Mouse (Mus musculus): ENCODE measurements at regions not wholly inside any gene's neighbourhood (a gene's known extent, or its start where the extent isn't known, plus 50 kb on each side); places are given as distances from the start of the nearest gene placed in this dataset.

DNA sequence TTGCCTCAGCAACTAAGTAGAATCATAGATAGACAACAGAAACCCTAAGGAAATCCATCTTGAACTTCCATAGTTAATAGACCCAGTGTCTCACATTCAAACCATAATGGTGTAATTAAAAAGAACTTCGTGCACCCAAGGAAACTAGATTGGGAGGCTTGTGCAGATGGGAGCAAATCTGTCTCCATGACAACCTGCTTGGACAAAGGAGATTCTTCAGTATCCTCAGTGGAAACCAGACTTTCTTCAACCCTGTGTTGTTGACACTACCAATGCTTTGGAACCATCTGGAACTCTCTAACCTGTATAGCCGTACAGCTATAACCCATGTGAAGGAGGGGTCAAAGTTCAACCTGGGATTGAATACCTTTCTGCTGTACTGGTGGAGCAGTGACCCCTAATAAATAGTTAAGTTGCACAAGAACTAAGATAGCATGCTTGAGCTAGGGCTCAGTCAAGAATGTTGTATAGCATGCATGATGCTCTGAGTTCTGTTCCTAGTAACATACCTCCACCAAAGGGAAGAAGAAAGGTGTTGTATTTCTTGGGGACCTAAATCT lies 64.2 kb upstream of the Otud4 start:
- TF ChIP-seq POLR2A (IDR thresholded peaks at IDR 0.05; ENCODE audit: insufficient read depth, low read depth, low read length) (no peak), CTCF (IDR thresholded peaks at IDR 0.05; ENCODE audit: insufficient read depth, low read depth, low read length) (no peak)

Data from olfactory bulb, adult 2 months (tissue).